Mouse (Mus musculus): ENCODE results near the gene Zcchc7.

GRCm38 (mm10) chr4:44958776-44959175 lies 203.1 kb downstream of the Zcchc7 start:
- TF ChIP-seq POLR2A (IDR thresholded peaks at IDR 0.05; ENCODE audit: extremely low read depth, insufficient read depth, low read length) (no peak), CTCF (IDR thresholded peaks at IDR 0.05; ENCODE audit: extremely low read depth, insufficient read depth, low read length) (no peak)
